Mouse (Mus musculus) lung, postnatal 0 days (tissue): ENCODE results near the gene Map7d2. TPM values are rescaled to one million over a fixed set of nuclear protein-coding genes. Genes with fewer than 3 reads are reported as not detected.

Source experiments
- ATAC-seq: fragments of 200-750 bp; cut with Nextera tagmentation; 2 replicates; pipeline ENCODE4 v1.8.0; 2017; ENCODE audit warnings: moderate library complexity
- DNase-seq: peaks from one replicate; pipeline ENCODE4 v3.0.0-alpha.2; 2016; ENCODE audit warnings: low spot score
- H3K27ac ChIP-seq: fragments of 300-500 bp; sonication (generic); 2 replicates; pipeline ENCODE4 v1.5.1; 2014; ENCODE audit warnings: antibody characterized with exemption, mild to moderate bottlenecking, low read length, mixed read lengths
- H3K27me3 ChIP-seq: fragments of 300-500 bp; sonication (generic); replicated peaks from 2 replicates; pipeline ENCODE4 v1.6.1; 2014; ENCODE audit warnings: low read length, mixed read lengths; ENCODE audit not compliant: insufficient read depth
- H3K36me3 ChIP-seq: fragments of 300-500 bp; sonication (generic); 2 replicates; pipeline ENCODE4 v1.6.1; 2014; ENCODE audit warnings: low read length, mixed read lengths; ENCODE audit not compliant: insufficient read depth
- H3K4me1 ChIP-seq: fragments of 300-500 bp; sonication (generic); 2 replicates; pipeline ENCODE4 v1.6.1; 2014; ENCODE audit warnings: antibody characterized with exemption, low read depth, low read length, mixed read lengths; ENCODE audit not compliant: insufficient read depth
- H3K4me2 ChIP-seq: fragments of 300-500 bp; sonication (generic); replicated peaks from 2 replicates; pipeline ENCODE4 v1.6.1; 2014; ENCODE audit warnings: low read depth, mild to moderate bottlenecking, low read length, moderate library complexity, mixed read lengths
- H3K4me3 ChIP-seq: fragments of 300-500 bp; sonication (generic); 2 replicates; pipeline ENCODE4 v1.5.1; 2014; ENCODE audit warnings: low read depth, low read length
- H3K9ac ChIP-seq: fragments of 300-500 bp; sonication (generic); replicated peaks from 2 replicates; pipeline ENCODE4 v1.6.1; 2014; ENCODE audit warnings: low read depth, mild to moderate bottlenecking
- H3K9me3 ChIP-seq: fragments of 300-500 bp; sonication (generic); 2 replicates; pipeline ENCODE4 v1.6.1; 2016; ENCODE audit warnings: low read length, mixed read lengths
- CTCF ChIP-seq: IDR thresholded peaks from 2 replicates; pipeline ENCODE4 v1.5.1; 2016; ENCODE audit warnings: antibody characterized with exemption, mild to moderate bottlenecking
- EP300 ChIP-seq: IDR thresholded peaks from 2 replicates; pipeline ENCODE4 v1.6.1; 2016; ENCODE audit warnings: antibody characterized with exemption, mild to moderate bottlenecking, control low read depth
- WGBS: fragments of 180-500 bp; shearing (Covaris S2); extraction: QIAGEN DNeasy Blood & Tissue Kit; methylation state at CpG from one replicate; pipeline ENCODE4 v1.1.7; 2014; 5-methylcytosine and 5-hydroxymethylcytosine counted together
- polyA plus RNA-seq: library from polyadenylated mRNA; unstranded; fragments of >200 nt; fragmentation: Nextera tagmentation; extraction: Ambion mirVana; gene quantifications from 2 replicates; pipeline ENCODE4 v1.2.1, GENCODE M21; 2015

Map7d2 gene
- polyA plus RNA-seq, 1 experiment from 2014 or later = 0.66 TPM

DNA sequence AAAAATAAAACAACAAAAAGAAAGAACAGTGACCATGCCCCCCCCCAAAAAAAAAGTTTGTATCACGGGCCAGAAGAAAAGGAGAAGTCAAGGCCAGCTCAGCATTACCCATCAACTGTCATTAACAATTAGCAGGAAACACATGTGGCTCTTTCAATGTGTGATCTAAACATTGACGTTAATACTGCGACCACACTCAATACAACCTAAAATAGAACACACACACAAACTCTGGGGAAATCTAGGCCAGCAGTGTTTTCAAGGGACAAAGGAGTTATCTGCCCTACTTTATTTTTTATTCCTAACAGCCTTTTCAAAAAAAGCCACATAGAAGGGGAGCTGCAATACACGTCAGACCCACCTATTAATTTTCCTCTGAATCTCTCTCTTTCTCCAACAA lies 94.7 kb downstream of the Map7d2 start:
- Histone ChIP-seq H3K27me3 (no peaks in the 10 kb centered on the region), H3K4me2 (no peak overlapping the region), H3K27ac (no peak overlapping the region), H3K36me3 (no peaks in the 10 kb centered on the region), H3K9ac (no peak overlapping the region), H3K9me3 (no peaks in the 10 kb centered on the region), H3K4me3 (no peak overlapping the region), H3K4me1 (no peaks in the 10 kb centered on the region)
- WGBS = 61% methylated on average over 4 of the region's 4 CpGs
- ATAC-seq (no peak), DNase-seq (no peak)
- TF ChIP-seq CTCF = no peak
- no peak for TF ChIP-seq EP300

DNA sequence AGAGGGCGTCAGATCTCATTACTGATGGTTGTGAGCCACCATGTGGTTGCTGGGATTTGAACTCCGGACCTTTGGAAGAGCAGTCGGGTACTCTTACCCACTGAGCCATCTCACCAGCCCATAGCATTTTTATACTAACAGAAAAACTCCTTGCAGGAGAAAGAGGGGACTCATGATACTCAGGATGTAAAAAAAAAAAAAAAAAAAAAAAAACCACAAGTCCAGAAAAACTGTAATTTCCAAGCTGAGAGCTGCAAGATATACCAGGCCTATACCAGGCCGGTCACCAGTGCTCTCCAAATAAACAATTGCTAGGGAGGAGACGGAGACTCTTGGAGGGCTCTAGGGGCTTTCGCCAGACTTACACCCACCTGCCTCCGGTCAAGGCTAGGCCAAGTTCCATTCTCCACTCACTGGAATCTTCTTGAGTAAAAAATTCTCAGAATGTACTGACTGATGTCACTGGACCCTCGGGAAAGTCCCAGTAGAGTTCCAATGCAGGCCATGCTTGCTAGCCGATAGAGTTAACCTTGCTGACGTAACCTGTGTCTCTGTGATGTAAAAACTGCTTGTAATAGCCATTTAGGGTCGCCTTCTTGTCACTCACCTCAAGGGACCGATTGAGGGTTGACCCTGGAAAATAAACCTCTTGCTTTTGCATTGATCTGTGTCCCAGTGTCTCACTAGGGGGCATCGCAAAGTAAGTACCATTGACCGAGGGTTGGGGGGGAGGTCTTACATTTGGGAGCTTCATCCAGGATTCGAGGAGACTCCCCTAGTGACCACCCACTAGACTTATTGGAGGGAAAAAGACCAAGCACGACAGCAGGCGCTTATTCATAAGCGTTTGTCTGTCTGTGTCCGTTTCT lies 95.7 kb downstream of the Map7d2 start:
- TF ChIP-seq EP300 (no peak), CTCF (no peak)
- no peaks in the 10 kb centered on the region for H3K9me3 ChIP-seq
- no peak overlapping the region for H3K4me3 ChIP-seq
- no peaks in the 10 kb centered on the region for H3K36me3 ChIP-seq
- ATAC-seq (no peak), DNase-seq (no peak)
- H3K4me2 ChIP-seq = no peak overlapping the region
- H3K4me1 ChIP-seq = no peaks in the 10 kb centered on the region
- no peaks in the 10 kb centered on the region for H3K27me3 ChIP-seq
- H3K27ac ChIP-seq = no peak overlapping the region
- no peak overlapping the region for H3K9ac ChIP-seq
- 76% methylated on average over 19 of the region's 19 CpGs for WGBS

DNA sequence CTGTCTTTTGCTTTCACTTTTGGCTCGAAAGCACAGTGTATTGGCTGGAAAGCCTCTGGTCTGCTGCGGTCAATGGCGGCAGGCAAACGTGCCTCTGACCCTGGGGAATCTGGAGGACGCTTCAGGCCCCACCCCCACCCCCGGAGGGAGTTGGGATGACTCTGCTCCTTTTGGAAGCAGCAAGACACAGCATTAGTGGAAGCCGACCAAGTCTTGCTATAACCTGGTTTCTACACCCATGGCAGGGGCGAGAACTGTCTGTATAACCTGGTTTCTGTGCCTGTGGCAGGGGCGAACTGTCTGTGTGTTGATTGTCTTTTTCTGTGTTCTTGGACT lies 96.3 kb downstream of the Map7d2 start:
- no peak for ATAC-seq
- H3K27ac ChIP-seq = no peak overlapping the region

DNA sequence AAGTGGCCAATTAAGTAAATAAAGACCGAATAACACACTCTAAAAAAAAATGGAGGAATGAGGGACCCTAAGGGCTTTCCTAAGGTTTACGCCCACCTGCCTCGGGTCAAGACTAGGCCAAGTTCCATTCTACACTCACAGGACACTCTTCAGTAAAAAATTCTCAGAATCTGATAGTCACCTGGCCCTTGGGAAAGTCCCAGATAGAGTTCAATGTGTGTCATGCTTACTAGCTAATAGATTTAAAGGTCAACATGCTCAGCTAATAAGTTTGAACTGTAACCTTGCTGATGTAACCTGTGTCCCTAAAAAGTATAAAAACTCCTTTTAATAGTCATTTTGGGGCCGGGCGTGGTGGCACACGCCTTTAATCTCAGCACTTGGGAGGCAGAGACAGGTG lies 101.2 kb downstream of the Map7d2 start:
- no peak overlapping the region for H3K9ac ChIP-seq
- no peaks in the 10 kb centered on the region for H3K9me3 ChIP-seq
- H3K27me3 ChIP-seq = no peaks in the 10 kb centered on the region
- WGBS = 80% methylated on average over 6 of the region's 6 CpGs
- H3K36me3 ChIP-seq = no peaks in the 10 kb centered on the region
- H3K27ac ChIP-seq = no peak overlapping the region
- H3K4me3 ChIP-seq = no peak overlapping the region
- no peak overlapping the region for H3K4me2 ChIP-seq
- no peak for DNase-seq
- no peak for ATAC-seq
- TF ChIP-seq CTCF (no peak), EP300 (no peak)
- no peaks in the 10 kb centered on the region for H3K4me1 ChIP-seq

More for the DNA sequence above, 96.3 kb downstream of the Map7d2 start:
- no peaks in the 10 kb centered on the region for H3K9me3 ChIP-seq
- TF ChIP-seq CTCF = no peak
- no peak for TF ChIP-seq EP300
- H3K36me3 ChIP-seq = no peaks in the 10 kb centered on the region
- H3K27me3 ChIP-seq = no peaks in the 10 kb centered on the region
- no peak overlapping the region for H3K4me2 ChIP-seq
- no peak overlapping the region for H3K4me3 ChIP-seq
- WGBS = 66% methylated on average over 9 of the region's 9 CpGs
- H3K4me1 ChIP-seq = no peaks in the 10 kb centered on the region
- H3K9ac ChIP-seq = no peak overlapping the region
- DNase-seq = no peak

DNA sequence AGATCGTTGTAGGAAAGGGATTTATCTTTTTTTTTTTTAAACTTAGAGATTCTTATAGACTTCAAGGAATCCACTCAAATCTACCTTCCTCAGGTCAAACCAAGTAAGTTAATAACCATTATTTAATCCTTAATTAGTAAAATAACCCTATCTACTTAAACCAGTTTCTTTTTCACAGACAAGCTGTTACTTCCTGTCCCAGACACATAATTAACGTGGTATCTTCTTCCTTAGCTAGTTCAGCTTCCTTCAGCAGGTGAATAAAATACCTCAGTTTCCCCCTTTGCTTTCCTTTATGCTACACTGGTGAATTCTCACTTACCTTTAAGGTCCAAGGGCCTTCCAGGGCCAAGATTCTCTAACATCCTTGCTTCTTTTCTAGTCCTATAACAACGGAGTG lies 107.4 kb downstream of the Map7d2 start:
- 65% methylated on average over 3 of the region's 3 CpGs for WGBS
- TF ChIP-seq EP300 = no peak
- TF ChIP-seq CTCF = no peak
- Histone ChIP-seq H3K27ac (no peak overlapping the region), H3K27me3 (no peaks in the 10 kb centered on the region), H3K4me1 (no peaks in the 10 kb centered on the region), H3K36me3 (no peaks in the 10 kb centered on the region), H3K4me3 (no peak overlapping the region), H3K9ac (no peak overlapping the region), H3K4me2 (no peak overlapping the region), H3K9me3 (no peaks in the 10 kb centered on the region)
- ATAC-seq = no peak
- no peak for DNase-seq

DNA sequence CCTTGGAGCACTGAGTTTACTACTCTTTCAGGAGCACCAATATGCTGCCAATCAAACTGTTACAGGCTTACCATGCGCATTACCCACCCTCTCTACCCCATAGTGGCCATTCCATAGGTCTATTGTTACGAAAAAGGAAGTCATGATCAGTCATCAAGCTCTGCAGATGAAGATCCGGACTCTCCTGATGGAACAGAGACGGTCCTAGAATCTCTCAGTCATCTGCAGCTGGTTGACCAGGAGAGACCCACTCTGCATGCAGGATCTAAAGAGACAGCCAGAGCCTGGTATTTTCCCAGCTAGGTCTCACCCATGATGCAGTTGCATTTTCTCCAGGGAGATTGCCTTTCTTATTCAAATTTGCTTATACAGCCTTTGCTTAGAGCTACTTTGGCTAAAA lies 108.3 kb downstream of the Map7d2 start:
- Histone ChIP-seq H3K4me1 (no peaks in the 10 kb centered on the region), H3K4me2 (no peak overlapping the region), H3K9ac (no peak overlapping the region), H3K27ac (no peak overlapping the region), H3K9me3 (no peaks in the 10 kb centered on the region), H3K4me3 (no peak overlapping the region), H3K36me3 (no peaks in the 10 kb centered on the region), H3K27me3 (no peaks in the 10 kb centered on the region)
- 82% methylated on average over 4 of the region's 4 CpGs for WGBS
- DNase-seq (no peak), ATAC-seq (no peak)
- TF ChIP-seq EP300 (no peak), CTCF (no peak)

DNA sequence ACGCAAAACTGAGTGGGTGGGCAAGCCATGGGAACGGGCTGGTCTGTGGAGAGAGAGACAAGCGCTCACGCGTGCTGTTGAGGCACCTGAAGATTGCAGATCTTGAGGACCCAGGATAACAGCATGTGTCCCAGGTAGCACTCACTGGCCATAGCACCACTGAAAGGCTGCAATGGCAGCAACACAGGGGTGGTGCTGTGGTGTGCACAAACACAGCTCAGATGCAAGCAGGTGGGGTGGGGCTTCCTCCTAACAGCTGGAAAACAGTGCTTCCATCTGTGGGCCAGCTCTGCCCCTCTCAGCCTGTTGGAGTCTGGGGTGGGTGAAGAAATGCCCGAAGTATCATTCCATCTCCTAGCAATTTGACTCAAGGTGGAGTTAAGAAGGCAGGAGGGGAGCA lies 112.0 kb downstream of the Map7d2 start, which contains the start of gene Bclaf3:
Gene Bclaf3, plus strand, starts transcription at position 301 of the 400 bp plus-strand sequence.
- DNase-seq = no peak
- Histone ChIP-seq H3K27ac (no peak within 1 kb of the TSS), H3K9me3 (no peaks in the 10 kb centered on the region), H3K4me3 (no peak within 1 kb of the TSS), H3K4me2 (no peak within 1 kb of the TSS), H3K9ac (no peak within 1 kb of the TSS), H3K4me1 (no peaks in the 10 kb centered on the region), H3K27me3 (no peaks in the 10 kb centered on the region), H3K36me3 (no peaks in the 10 kb centered on the region)
- no peak for ATAC-seq
- WGBS = 78% methylated on average over 6 of the region's 6 CpGs
- TF ChIP-seq CTCF (no peak), EP300 (no peak)
